Mouse (Mus musculus) T-helper 2 cell (primary cell): ENCODE data around the gene Gnai2.
"Not testable (repeated sequence)": the region's sequence is repeated elsewhere in the genome, so short reads cannot be mapped to it uniquely, and the experiment has no call there.

Experiments used
- in situ Hi-C: fragments of 300-600 bp; cut with MboI, MseI; formaldehyde crosslinking; loops from one replicate; pipeline ENCODE4 v1.15.1; 2025; ENCODE audit warnings: high pct_unique_total_duplicates

Gene Gnai2

DNA sequence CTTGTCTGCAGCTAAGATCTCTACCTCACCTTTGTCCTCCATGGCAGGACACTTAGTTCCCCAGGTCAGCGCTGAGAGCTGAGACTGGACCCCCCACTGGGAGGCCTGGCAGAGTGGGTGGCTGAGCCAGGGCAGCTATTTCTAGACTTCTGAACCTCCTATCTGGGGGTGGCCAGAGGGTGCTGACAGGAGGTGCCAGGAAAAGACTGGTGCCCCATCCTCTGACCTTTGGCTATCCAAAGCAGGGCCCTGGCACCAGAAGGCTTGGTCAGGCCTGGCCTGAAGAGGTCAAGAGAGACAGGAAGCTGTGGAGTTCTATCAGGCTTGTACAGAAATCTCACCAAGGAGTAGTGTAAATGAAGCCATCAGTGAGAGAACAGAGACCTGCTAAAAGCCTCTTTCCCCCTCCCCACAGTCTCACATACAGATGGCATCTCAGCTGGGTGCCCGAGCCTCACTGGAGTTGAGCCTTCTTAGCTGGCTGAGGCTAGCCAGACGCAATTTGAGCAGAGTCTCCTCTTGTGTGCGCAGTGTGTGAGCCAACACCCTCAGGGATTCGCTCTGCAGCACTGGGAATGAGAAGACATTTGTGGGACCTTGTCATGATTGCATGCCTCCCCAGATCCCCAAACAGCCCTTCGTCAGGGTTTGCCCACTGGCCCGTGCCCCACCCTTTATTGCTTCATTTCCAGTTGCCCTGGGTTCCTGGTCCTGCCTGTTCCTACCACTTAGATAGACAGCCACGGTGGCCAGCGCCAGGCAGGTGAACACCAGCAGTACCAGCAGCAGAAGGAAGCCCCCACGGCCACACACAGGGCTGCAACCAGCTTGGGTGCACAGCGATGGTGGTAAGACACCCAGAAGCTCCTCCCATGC is 41.8 kb downstream of the Gnai2 start:
- in situ Hi-C loops = no loop called here

DNA sequence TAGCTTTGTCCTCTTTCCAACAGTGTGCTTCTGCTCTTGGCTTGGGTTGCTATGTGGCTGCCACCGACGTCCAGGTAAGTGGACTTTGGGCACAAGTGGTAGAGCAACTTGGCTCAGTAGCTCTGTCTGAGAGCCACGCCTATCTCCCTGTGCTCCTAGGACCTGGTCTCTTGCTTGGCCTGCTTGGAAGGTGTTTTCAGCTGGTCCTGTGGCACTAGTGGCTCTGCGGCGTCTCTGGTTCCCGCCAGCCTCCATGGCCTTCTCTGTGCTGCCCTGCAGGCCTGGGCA is 44.5 kb downstream of the Gnai2 start:
- in situ Hi-C loops = no loop called here

- in situ Hi-C loops = no loop called here
Measured at GRCm38 (mm10) chr9:107590058-107590772, 45.0 kb downstream of the Gnai2 start.

DNA sequence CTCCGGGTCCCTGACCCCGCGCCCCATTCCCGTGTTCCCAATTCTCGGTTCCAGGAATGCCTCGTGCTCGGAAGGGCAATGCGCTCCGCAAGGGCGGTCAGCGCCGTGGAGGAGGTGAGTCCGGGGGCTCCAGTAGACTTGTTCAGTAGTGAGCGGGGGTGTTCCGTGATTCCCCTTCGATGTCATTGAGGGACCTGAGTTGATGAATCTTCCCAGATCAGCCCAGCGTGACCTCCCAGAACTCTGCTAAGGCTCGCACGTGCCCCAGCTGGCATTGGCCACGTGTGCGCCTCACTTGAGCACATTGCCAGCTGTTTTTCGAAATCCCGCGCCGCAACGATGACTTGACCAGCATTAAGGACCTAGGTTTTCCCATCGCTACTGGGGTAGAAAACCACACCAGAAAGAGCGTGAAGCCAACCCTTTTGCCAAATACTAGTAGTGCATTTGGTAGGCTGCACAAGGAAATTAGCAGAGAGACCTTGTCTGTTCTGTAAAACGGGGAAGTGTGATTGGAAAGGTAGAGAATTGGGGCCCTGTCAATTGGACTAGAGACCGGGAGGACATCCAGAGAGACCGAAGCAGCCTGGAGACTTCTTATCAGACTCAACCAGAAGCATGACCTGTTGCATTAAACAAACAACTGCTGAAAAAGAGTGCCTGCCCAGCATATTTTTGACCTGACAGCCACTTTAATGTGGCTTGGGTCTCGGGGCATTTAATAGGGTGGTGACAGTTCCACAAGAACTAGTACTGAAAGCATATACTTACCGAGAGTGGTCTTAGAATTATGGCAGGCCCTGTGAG is 47.1 kb downstream of the Gnai2 start:
- in situ Hi-C loops = no loop called here

- in situ Hi-C loops = no loop called here
Measured at GRCm38 (mm10) chr9:107586974-107587832, 48.0 kb downstream of the Gnai2 start, which contains the start of gene Ifrd2. TSS of gene Ifrd2 (plus strand) at chr9:107587642.

DNA sequence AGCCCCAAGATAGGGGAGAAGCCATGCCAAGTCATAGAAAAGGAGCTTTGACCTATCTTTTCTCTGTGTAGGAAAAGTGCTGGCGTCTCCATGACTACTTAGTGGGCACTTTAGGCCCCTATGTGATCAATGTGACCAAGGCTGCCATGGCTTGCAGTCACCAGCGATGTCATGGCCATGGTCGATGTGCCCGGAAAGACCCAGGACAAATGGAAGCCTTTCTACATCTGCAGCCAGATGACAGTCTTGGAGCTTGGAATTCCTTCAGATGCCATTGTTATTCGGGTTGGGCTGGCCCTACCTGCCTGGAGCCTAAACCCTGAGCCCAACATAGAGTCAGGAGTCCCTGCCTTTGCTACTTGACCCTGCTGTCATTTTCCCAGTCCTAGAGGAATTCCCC is 48.7 kb downstream of the Gnai2 start:
- in situ Hi-C loops = no loop called here

- in situ Hi-C loops = no loop called here
Measured at GRCm38 (mm10) chr9:107583174-107583573, 52.0 kb downstream of the Gnai2 start.

DNA sequence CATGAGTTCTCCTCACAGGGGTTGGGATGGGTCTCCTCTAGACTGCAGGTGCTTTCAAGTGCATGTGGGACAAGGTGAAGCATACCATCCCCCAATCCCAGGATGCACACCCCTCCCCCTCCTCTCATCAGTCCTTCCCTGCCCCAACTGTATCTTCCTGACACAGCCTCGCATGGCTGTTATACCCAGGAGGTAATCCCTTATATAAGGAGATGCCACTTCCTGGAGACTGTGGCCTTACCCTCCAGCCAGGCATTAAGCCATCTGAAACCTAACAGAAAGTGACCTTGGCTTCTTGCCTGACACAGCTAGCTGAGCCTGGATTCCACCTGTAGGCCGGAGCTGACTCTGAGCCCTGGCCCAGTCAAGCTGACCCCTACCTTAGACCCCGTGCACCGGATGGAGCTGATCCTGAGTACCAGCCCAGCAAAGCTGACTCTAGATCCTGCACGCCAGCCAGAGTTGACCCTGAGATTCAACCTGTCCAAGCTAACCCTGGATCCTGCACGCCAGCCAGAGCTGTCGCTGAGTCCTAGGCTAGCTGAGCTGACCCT is 52.6 kb downstream of the Gnai2 start:
- in situ Hi-C loops = no loop called here

GRCm38 (mm10) chr9:107581584-107581983 is 53.6 kb downstream of the Gnai2 start:
- in situ Hi-C loops = no loop called here

GRCm38 (mm10) chr9:107580501-107581317 is 54.5 kb downstream of the Gnai2 start, which contains the start of gene Hyal3:
TSS of gene Hyal3 (plus strand) at chr9:107580818.
- in situ Hi-C loops = no loop called here

DNA sequence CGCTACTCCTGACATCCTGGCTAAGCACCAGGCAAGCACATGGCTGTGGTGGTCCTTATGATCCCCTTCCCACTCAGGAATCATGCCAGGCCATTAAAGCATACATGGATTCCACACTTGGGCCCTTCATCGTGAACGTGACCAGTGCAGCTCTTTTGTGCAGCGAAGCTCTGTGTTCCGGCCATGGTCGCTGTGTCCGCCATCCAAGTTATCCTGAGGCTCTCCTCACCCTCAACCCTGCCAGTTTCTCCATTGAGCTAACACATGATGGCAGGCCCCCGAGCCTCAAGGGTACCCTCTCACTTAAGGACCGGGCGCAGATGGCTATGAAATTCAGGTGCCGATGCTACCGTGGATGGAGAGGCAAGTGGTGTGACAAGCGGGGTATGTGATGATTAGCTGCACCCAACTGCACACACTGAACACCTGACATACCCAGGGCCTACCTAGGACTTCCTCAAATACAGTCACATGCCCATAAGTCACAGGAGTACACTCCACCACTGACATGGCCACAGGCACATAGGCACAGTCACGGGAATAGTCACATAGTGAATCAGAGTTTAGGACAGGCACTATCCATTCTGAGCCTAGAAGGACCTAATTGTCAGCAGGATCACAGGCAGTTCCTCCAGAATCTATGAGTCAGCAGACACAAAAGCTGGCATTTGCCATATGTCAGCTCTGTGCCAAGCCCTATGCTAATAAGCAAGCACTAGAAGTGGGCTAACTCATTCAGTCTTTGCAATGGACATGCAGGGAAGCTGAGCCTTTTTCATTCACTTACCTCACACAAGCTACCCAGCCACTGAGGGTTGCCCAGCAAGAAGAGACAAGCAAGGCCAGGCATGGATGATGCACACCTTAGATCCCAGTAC is 55.9 kb downstream of the Gnai2 start:
- in situ Hi-C loops = no loop called here

GRCm38 (mm10) chr9:107578587-107578986 is 56.6 kb downstream of the Gnai2 start, which contains the start of gene Naa80:
TSS of gene Naa80 (plus strand) at chr9:107578887.
- in situ Hi-C loops = no loop called here

- in situ Hi-C loops = no loop called here
Measured at GRCm38 (mm10) chr9:107577871-107578270, 57.3 kb downstream of the Gnai2 start.

DNA sequence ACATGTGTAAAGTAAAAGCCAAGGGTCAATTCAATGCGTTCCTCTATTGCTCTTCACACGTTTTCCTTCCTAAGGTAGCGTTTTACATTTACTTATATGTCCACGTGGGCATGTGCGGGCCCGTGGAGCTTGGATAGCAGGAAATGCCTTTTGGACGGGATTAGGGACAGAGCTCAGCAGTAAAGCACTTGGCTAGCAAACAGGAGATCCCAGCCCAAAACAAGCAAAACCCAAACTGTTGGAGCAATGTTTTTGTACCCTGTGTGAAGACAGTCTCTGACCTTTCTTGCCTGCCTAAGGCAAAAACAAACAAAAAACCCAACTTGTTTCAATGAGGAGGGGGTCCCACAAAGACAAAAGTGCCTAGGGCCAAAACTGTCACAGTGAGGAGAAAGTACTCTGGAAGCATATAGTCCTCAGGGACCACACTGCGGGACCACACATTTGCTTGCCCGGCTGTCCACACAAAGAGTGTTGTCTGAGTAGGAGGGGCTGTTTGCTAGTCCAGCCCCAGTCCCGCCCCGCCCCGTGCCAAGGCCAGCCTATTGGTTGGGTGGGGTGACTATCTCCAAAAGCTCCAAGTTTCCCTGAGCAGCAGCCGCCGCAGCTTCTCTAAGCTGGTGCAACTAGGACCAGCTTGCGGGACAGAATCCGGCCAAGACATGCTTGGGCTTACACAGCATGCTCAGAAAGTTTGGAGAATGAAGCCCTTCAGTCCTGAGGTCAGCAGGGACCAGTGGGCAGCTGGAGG is 58.6 kb downstream of the Gnai2 start, which contains the start of gene Hyal1:
Hyal1 (plus strand) TSS at position 571 of the 751 bp plus-strand sequence.
- in situ Hi-C loops = no loop called here

- in situ Hi-C loops = no loop called here
Measured at GRCm38 (mm10) chr9:107575579-107576356, 59.4 kb downstream of the Gnai2 start.

GRCm38 (mm10) chr9:107573774-107574173 is 61.4 kb downstream of the Gnai2 start:
- in situ Hi-C loops = not testable (repeated sequence)

- in situ Hi-C loops = no loop called here
Measured at GRCm38 (mm10) chr9:107572327-107572662, 62.9 kb downstream of the Gnai2 start.
